Mouse (Mus musculus) brown adipose tissue, adult 24 weeks (tissue): ENCODE results near the gene Dock9. TPM values are rescaled to one million over a fixed set of nuclear protein-coding genes. Genes with fewer than 3 reads are reported as not detected.
A peak's percentile ranks its signal among the peaks of the same experiment; 100 is the strongest.
"Not testable (repeated sequence)": the region's sequence is repeated elsewhere in the genome, so short reads cannot be mapped to it uniquely, and the experiment has no call there.

Experiments used
- H3K27ac ChIP-seq: fragments of 200-500 bp; replicated peaks from 2 replicates; pipeline ENCODE4 v1.5.1; 2012; ENCODE audit warnings: low read depth, mild to moderate bottlenecking, low read length
- H3K4me1 ChIP-seq: fragments of 200-500 bp; 2 replicates; pipeline ENCODE4 v1.6.1; 2012; ENCODE audit warnings: low read length, mixed read lengths; ENCODE audit not compliant: control insufficient read depth, insufficient read depth, insufficient read length
- H3K4me3 ChIP-seq: fragments of 200-500 bp; 2 replicates; pipeline ENCODE4 v1.5.1; 2012; ENCODE audit warnings: low read depth, mild to moderate bottlenecking, low read length, moderate library complexity; ENCODE audit not compliant: insufficient read depth
- polyA plus RNA-seq: library from polyadenylated mRNA; stranded (reverse); fragments of >200 nt; gene quantifications from 2 replicates; pipeline ENCODE4 v1.2.4, GENCODE M21; 2012; ENCODE audit not compliant: missing spikeins, insufficient read depth, insufficient read length

The Dock9 gene
- polyA plus RNA-seq, 1 experiment: 9.4 TPM

- Histone ChIP-seq H3K27ac (no peak overlapping the region), H3K4me1 (peaks cover 16% of the 10 kb centered on the region), H3K4me3 (no peak overlapping the region)
Measured at GRCm38 (mm10) chr14:121734217-121734616, 63.4 kb downstream of the Dock9 start.

GRCm38 (mm10) chr14:121733694-121734093, 63.9 kb downstream of the Dock9 start:
- no peak overlapping the region for H3K4me3 ChIP-seq
- H3K4me1 ChIP-seq: peaks cover 13% of the 10 kb centered on the region
- H3K27ac ChIP-seq: no peak overlapping the region

- Histone ChIP-seq H3K4me1 (peaks cover 8% of the 10 kb centered on the region), H3K4me3 (no peak overlapping the region), H3K27ac (no peak overlapping the region)
Measured at GRCm38 (mm10) chr14:121732196-121732595, 65.4 kb downstream of the Dock9 start.

DNA sequence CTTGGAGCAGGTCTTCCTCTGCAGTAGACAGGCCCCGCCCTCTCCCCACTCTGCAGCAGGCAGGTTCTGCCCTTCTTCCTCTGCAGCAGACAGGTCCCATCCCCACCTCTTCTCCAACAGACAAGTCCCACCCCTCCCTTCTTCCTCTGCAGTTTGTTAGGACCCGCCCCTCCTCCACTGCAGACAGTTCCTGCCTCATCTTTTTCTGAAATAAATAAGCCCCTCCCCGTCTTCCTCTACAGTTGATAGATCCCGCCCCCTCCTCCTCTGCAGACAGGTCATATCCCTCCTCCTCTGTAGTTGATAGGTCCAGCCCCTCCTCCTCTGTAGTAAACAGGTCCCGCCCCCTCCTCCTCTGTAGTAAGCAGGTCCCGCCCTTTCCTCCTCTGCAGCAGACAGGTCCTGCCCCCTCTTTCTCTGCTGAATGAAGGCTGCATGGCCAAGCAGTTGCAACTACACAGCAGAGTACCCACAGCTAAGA, 65.9 kb downstream of the Dock9 start:
- no peak overlapping the region for H3K27ac ChIP-seq
- peaks cover 8% of the 10 kb centered on the region for H3K4me1 ChIP-seq
- H3K4me3 ChIP-seq: no peak overlapping the region

GRCm38 (mm10) chr14:121730966-121731365, 66.7 kb downstream of the Dock9 start:
- peaks cover 8% of the 10 kb centered on the region for H3K4me1 ChIP-seq
- no peak overlapping the region for H3K4me3 ChIP-seq
- H3K27ac ChIP-seq: no peak overlapping the region

GRCm38 (mm10) chr14:121727996-121728395, 69.6 kb downstream of the Dock9 start:
- no peak overlapping the region for H3K4me3 ChIP-seq
- H3K4me1 ChIP-seq: peaks cover 8% of the 10 kb centered on the region
- H3K27ac ChIP-seq: no peak overlapping the region

GRCm38 (mm10) chr14:121724501-121724900, 73.1 kb downstream of the Dock9 start:
- Histone ChIP-seq H3K4me3 (no peak overlapping the region), H3K4me1 (peaks cover 9% of the 10 kb centered on the region), H3K27ac (no peak overlapping the region)

DNA sequence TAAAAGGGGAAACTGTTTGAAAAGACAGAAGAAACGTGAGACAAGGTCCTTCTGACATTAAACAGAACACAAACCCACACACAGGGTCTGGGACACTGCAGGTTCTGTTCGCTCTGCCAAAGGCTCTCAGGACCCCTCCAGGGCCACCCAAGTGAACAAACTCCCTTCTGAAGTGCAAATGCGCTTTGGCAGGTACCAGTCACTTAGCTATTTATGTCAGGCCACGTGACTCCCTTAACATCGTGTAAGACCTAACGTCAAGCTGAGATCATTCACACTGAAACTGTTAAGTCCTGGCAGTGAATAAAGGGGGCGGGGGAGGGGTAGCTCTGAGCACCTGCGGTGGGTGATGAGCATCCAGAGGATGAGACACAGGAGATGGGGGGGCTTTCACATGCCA, 74.9 kb downstream of the Dock9 start:
- H3K27ac ChIP-seq: no peak overlapping the region
- H3K4me3 ChIP-seq: no peak overlapping the region
- peaks cover 14% of the 10 kb centered on the region for H3K4me1 ChIP-seq

DNA sequence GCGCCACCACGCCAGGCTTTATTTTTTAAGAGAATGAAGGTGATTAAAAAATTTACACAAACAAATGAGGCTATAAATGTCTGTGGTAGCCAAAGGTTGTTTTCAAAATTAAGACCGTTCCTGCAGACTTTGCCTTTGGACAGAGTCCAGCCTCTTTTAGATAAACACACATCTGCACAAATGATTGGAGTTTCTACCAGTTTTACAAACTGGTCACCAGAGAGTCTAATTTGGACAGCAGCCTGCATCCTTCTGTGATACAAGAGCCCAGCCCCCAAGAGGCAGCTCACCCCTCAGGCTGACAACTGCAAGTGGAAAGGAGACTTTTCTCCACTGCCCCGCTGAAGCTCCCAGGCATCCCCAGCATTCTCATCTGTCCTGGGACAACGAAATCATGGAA, 76.2 kb downstream of the Dock9 start:
- Histone ChIP-seq H3K27ac (no peak overlapping the region), H3K4me3 (no peak overlapping the region), H3K4me1 (peaks cover 18% of the 10 kb centered on the region)

- Histone ChIP-seq H3K27ac (peak overlapping the region; percentile 73), H3K4me1 (peaks cover 20% of the 10 kb centered on the region), H3K4me3 (no peak overlapping the region)
Measured at GRCm38 (mm10) chr14:121719638-121720601, 77.7 kb downstream of the Dock9 start.

- H3K4me1 ChIP-seq: peaks cover 45% of the 10 kb centered on the region
- not testable (repeated sequence) for H3K4me3 ChIP-seq, H3K27ac ChIP-seq
Measured at GRCm38 (mm10) chr14:121714799-121715198, 82.8 kb downstream of the Dock9 start.

DNA sequence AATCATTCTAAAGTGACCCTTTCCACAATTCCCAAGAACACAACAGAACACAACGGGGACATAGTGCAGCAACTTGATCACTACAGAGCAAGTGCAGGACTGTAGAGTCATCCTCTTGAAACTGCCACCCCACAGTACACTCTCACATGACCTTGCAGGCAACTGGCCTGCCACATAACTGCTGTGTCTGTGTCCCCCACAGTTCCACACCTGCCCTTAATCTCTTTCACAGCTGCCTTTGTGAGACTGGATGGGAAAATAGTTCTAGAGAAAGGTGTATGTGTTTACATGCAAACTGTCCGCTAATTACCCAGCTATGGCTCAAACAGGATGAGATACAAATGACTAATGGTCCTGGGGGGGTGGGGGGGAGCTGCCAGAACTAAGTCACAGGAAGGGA, 83.4 kb downstream of the Dock9 start:
- Histone ChIP-seq H3K4me1 (peaks cover 46% of the 10 kb centered on the region), H3K27ac (peak overlapping the region; percentile 20), H3K4me3 (no peak overlapping the region)

GRCm38 (mm10) chr14:121713830-121714197, 83.8 kb downstream of the Dock9 start:
- H3K27ac ChIP-seq: peak overlapping the region; percentile 20

GRCm38 (mm10) chr14:121713166-121713829, 84.3 kb downstream of the Dock9 start:
- peaks cover 44% of the 10 kb centered on the region for H3K4me1 ChIP-seq
- peak overlapping the region; percentile 20 for H3K27ac ChIP-seq
- no peak overlapping the region for H3K4me3 ChIP-seq

More at GRCm38 (mm10) chr14:121713830-121714197, 83.8 kb downstream of the Dock9 start:
- peaks cover 45% of the 10 kb centered on the region for H3K4me1 ChIP-seq
- no peak overlapping the region for H3K4me3 ChIP-seq

DNA sequence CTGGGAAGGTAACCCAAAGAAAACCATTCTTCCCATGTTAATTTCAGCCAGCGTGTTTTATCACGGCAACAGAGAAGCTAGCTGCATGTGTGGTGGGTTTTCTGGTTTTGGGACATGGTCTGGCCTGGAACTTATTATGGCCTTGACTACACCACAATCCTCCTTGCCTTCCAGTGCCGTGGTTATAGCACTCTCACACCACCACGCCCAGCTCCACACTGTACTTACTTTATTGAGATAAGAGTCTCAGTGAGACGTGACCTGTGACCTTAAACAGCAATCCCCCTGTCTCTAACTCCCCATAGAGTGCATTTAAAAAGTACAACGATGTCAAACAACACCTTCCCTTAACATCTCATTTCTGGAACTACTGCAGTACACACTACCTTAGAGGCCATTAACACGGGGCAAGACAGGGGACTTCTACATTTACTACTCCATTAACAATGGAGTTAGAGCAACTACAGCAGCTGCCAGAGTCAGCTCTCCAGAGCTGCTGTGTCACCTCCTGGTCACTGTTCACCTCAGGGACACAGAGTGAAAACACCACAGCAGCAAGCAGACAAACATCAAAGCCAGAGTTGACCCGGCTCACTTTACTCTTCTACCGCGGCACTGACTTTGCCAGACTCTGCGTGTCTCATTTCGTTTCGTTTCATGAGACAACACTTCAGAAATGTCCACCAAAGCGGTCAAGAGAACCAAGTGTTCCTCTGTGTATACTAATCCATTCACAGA, 86.4 kb downstream of the Dock9 start:
- Histone ChIP-seq H3K27ac (peak overlapping the region; percentile 52), H3K4me1 (peaks cover 52% of the 10 kb centered on the region), H3K4me3 (no peak overlapping the region)
